Mouse (Mus musculus) cerebellum, adult 2 months (tissue): ENCODE results near the gene Mlst8.

Source experiments
- CTCF ChIP-seq: fragments of 200-500 bp; IDR thresholded peaks from 2 replicates; pipeline ENCODE4 v1.5.1; 2011; ENCODE audit warnings: low read depth, mild to moderate bottlenecking, control low read depth, low read length, moderate library complexity, borderline replicate concordance; ENCODE audit not compliant: insufficient read depth
- POLR2A ChIP-seq: fragments of 200-500 bp; IDR thresholded peaks from 2 replicates; pipeline ENCODE4 v1.6.1; 2011; ENCODE audit warnings: low read length, control low read depth, borderline replicate concordance; ENCODE audit not compliant: insufficient read depth

DNA sequence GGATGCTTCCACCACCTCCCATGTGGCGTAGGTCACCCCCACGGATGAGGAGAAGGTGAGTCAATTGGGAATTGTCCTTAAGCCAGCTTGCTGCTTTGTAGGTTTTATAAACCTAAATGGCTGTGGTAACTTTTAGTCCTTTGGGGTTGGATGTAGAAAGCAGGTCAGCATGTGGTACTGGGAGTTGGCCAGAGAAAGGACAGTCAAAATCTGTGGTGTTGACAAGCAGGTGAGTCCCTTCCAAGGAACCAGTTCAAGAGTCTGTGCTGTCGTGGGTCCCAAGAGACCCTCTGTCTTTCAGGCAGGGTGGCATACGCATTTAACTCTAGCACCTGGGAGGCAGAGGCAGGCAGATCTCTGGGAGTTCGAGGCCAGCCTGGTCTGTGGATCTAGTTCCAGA, 54.4 kb downstream of the Mlst8 start:
- no peak for TF ChIP-seq CTCF
- TF ChIP-seq POLR2A, result no peak
